Mouse (Mus musculus): ENCODE data around the gene Inmt.
"Not testable (repeated sequence)": the region's sequence is repeated elsewhere in the genome, so short reads cannot be mapped to it uniquely, and the experiment has no call there.

Gene Inmt

GRCm38 (mm10) chr6:55174741-55175181 lies at the start of gene Inmt:
Gene Inmt, minus strand, starts transcription at chr6:55175043.
- DNase-seq (ENCODE audit: low spot score in 2 of 2): no peak

DNA sequence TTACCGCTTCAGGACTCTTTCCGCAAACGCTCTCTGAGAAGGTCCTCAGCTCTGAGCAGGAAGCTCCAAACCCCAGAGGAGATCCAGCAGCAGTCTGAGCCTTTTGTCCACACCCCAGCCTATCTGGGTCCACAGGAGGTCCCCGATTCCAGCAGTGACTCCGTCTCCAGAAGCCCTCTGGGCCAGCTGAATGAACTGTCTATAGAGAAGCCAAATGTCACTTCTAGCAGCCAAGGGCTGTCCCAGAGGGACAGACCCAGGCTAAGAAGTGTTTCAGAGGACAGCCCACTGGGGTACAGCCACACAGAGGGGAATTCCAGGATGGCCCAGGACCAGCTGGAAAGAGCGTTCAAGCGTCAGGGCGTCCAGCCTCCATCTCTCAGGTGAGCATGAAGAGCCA lies 49.1 kb upstream of the Inmt start:
- no peak for DNase-seq (ENCODE audit: low spot score in 2 of 2)

DNA sequence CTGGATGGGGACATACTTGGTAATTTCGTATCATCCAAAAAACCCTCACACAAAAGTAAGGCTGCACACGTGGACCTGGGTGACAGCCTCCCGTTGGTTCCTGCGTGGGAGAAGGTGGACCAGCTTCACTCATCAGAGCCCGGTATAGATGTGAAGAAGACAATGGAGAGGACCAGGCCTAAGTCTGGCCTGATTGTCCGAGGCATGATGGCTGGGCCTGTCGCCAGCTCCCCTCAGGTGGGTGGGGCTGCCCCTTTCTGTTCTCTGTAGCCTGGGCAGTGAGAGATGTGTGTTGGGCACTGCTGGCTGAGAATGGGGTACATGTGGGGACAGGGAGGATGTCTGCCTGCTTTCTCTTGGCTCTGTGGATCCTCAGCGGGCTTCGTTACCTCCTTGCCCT lies 43.4 kb upstream of the Inmt start:
- no peak for DNase-seq (ENCODE audit: low spot score in 2 of 2)

GRCm38 (mm10) chr6:55214541-55214940 lies 39.7 kb upstream of the Inmt start:
- DNase-seq (ENCODE audit: low spot score in 2 of 2): peak; percentile 19 to 57

DNA sequence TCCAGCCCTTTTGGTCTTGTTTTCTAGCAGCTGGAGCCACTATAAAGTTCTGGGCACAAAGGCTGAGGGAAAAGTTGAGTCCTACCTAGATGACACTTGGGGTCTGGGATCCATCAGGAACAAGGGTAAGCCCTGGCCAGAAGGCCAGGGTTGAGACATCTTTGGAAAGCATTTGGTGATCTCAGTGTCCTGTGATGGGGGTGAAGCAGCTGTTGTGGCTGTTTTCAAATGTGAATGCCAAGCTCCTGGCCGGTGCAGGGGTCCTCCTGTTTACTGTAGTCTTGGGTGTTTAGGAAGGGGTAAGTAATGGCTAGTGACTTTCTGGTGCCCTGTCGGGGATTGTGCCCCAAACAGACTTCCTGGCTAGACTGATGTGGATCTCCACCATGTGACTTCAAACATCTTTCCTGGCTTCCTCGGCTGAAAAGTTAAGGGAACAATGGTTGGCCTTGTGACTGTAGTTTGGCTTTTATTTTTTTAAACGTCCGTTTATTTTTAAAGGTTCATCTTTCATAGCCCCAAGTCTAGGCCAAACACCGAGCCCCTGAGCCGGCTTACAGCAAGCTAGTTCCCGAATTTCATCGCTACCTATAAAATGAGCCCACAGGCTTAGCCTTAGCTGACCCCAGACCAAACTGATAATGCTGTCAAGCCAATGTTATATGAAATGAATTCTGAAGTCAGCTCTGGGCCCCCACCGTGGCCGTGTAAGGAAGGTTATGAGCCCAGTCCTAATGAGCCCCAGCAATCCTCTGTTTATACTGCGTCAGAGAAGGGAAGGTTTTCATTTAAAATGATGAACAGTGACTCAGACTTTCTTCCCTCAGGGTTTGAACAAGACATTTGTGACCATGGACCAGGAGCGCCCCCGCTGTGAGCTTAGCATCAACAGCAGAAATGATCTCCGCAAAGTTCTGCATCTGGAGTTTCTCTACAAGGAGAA lies 35.9 kb upstream of the Inmt start:
- DNase-seq (ENCODE audit: low spot score in 2 of 2): peak; percentile 16 to 30

DNA sequence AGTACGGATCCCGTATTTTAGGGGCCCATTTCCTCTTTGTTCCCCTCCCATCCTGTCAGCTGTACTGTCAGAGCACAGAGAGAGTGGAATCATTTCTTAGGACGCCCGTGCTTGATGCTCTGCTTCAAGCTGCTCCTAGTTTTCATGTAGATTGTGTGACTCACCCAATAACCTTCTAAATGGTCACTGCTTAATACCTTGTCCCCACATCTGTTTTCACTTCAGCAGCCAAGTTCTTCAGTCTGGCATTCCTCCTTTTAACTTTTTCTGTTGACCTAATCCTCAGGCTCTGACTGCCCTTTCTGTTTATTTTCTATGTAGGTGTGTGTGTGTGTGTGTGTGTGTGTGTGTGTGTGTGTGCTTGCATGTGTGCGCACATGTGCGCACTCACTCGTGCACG lies 32.9 kb upstream of the Inmt start:
- DNase-seq (ENCODE audit: low spot score in 2 of 2): no peak

DNA sequence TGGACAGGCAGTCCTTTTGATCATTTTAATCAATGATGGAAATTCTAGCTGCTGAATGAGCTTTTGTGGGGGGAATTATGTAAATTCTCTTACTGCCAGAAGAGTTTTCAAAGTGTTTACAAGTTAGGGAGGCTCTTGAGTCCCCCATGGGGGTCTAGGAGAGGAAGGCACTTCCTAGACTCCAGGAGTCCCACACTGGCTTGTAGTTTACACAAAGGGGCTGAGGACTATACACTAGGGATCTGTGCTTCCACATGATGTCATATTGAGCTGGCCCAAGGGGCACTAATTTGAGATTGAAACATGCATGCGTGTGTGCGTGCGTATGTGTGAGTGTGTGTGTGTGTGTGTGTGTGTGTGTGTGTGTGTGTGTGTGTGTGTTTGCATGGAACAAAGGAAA lies 29.1 kb upstream of the Inmt start:
- DNase-seq (ENCODE audit: low spot score in 2 of 2): no peak

DNA sequence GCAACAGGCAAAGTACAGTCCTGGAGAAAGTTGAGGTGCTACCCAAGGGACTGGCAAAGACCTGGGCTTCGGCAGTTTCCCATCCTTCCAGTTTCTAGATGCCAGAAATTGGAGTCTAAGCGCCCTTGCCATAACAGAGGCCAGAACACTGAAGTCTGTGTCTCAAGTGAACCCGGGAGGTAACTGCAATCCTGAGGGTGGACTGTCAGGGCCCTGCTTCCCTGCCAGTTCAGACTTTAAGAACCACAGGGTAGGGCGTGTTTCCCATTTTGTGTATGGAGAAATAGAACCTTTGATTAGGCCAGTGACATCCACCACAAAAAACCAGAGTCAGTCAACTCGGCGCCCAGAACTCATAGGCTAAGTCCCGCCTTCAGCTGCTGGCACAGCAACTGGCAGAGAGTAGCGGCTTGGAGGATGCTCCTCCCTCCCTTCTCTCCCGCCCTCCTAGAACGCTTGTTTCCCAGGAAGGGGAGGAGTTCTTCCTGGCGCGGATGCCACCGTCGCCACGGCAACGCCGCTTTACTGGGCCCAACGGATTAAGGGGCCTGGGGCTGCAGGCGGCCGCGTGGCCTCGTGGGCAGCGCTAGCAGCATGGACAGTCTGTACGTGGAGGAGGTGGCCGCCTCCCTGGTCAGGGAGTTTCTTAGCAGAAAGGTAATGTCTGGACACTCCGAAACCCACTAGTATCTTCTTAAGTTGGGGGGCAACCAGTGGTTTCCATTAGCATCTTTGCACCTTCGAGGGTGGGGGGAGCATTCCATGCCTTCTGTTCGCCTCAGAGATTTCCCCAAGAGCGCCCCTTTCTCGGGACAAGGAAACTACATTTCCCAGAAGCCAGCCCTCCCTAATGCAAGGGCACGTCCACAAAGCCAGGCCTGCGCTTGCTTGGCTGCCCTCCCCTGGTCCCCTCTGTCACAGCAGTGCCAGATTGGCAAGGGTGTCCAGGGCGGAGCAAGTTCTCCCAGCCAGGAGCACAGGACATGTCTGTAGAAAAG lies 28.4 kb upstream of the Inmt start, which contains the start of gene Mindy4:
Gene Mindy4 (plus strand): TSS at position 471 of the 998 bp plus-strand sequence.
- DNase-seq (ENCODE audit: low spot score in 2 of 2): peak; percentile 81 to 91

DNA sequence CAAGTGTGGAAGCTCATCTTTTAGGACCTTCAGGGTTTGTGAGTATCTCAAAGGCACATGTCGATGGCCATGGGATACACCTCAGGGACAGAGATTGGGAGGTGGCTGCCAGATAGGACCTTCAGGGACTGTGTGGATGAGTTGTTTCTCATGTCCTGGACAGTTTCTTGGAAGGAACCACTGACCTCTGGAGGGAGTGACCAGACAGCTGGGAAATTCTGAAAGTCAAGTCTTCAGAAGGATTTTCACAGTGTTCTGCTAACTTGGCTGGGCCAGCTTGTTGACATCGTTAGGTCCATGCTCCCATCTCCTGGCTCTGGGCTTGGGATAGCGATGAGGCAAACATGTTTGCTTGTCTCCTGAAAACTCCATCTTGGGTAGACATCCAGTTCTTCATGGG lies 24.2 kb upstream of the Inmt start:
- DNase-seq (ENCODE audit: low spot score in 2 of 2): peak; percentile 46 to 58

DNA sequence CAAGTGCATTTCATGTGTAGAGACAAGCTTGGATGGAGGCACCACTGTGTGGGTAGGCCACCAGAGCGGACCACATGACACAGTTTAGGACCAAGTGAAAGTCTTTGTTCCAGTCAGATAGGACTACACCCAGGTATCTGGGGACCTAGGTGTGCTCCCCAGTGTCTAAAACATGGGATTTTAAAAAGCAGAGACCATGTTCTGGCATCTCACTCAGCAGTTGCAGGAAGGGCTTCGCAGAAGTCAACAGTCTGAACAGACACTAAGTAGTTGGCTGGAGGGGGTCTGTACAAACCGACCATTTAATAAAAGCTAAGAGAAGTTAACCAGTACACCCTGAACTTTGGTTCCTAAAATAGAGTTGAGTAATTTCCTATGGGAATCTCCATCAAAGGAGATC lies 18.3 kb upstream of the Inmt start:
- no peak for DNase-seq (ENCODE audit: low spot score in 2 of 2)

- no peak for DNase-seq (ENCODE audit: low spot score in 2 of 2)
Observed at GRCm38 (mm10) chr6:55191537-55191936, 16.7 kb upstream of the Inmt start.

GRCm38 (mm10) chr6:55189406-55189805 lies 14.6 kb upstream of the Inmt start:
- no peak for DNase-seq (ENCODE audit: low spot score in 2 of 2)

- DNase-seq (ENCODE audit: low spot score in 2 of 2): not testable (repeated sequence)
Observed at GRCm38 (mm10) chr6:55187827-55188226, 13.0 kb upstream of the Inmt start.

- no peak for DNase-seq (ENCODE audit: low spot score in 2 of 2)
Observed at GRCm38 (mm10) chr6:55182655-55183430, 8.0 kb upstream of the Inmt start.

- no peak for DNase-seq (ENCODE audit: low spot score in 2 of 2)
Observed at GRCm38 (mm10) chr6:55179560-55179959, 4.7 kb upstream of the Inmt start.

DNA sequence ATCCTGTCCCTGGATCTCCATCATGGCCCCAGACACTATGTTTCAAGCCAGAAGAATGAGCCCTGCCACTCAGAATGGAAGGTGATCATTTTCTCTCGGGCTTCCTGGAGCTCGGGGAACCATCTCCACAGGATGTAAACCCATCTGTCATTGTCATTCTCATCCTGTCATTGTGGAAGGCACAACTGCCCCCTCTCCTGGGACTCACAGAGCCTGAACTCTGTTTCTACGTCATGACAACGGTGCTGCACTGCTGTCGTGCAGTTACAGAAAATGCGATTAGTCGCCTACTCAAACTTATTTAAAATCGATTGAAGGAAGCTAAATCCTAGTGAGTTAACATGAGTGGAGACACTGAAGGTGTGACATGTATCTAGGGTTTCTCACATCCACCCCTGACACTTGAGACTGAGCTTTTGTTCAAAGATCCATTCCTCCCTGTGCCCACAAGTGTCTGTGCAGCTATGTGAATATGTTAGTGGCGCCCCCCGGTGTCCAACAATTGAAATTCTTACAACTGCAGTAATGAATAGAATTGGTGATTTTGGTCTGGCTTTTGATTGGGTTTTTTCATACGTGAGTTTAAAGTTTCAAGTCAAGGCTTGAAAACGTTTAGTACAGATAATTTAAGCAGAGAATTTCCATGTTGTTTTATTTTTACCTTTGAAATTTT lies 2.4 kb upstream of the Inmt start:
- DNase-seq (ENCODE audit: low spot score in 2 of 2): no peak

GRCm38 (mm10) chr6:55175892-55176291 lies 1.0 kb upstream of the Inmt start:
- DNase-seq (ENCODE audit: low spot score in 2 of 2): peak; percentile 46 to 59

DNA sequence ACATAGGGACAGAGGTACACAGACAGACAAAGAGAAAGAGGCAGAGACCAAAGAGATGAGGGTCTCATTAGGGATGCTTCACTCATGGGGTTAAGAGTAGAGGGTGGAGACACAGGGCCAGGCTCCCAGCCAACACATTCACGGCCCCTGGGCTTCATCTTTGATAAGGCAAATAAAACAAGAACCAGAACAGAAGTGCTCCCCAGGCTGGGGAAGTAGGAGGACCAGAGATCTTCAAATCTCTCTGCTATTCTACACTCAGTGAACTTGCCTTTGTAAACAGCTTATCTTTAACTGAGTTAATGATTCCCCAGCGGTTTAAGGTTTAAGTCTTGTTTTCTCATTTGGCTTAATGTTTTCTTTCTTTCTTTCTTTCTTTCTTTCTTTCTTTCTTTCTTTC lies 613 bp upstream of the Inmt start:
- DNase-seq (ENCODE audit: low spot score in 2 of 2): peak; percentile 29 to 51

DNA sequence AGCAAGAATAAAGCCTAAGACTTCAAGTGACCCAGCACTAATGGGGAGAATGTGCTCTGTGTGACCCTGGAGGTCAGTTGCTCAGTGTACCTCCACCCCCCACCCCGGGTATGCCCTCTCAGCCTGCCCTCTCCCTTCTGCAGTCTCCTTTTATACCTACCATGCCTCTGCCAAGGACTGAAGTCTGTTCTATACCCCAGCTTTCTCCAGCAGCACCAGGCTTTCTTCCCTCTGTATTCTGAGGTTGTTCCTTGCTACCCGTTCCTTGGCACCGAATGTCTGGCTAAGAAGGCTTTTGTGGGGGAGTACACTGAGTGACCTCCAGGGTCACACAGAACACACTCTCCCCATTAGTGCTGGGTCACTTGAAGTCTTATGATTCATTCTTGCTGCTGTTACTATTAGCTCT lies 898 bp downstream of the Inmt start:
- DNase-seq (ENCODE audit: low spot score in 2 of 2): no peak

GRCm38 (mm10) chr6:55173171-55173570 lies 1.7 kb downstream of the Inmt start:
- no peak for DNase-seq (ENCODE audit: low spot score in 2 of 2)

DNA sequence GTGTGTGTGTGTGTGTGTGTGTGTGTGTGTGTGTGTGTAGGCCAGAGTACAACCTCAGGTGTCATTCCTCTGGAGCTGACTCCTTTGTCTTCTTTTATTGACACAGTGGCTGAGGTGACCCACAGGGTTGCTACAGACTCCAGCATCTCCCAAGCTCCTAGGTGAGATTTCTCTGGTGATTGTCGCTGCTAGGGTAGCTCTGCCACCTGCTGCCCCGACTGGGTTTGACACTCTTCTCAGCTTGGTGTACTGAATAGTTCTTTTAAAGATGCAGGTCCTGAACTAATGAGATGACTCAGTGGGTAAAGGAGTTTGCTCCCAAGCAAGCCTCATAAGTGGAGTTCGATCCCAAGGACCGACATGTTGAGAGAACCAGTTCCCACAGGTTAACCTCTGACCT lies 3.2 kb downstream of the Inmt start:
- no peak for DNase-seq (ENCODE audit: low spot score in 2 of 2)
